Mouse (Mus musculus) kidney, postnatal 14 days (tissue): Measurements from ENCODE around the gene Dppa2.

ENCODE experiments used
- DNase-seq: peaks from one replicate; pipeline ENCODE4 v3.0.0; 2022; ENCODE audit warnings: mixed read lengths

Gene Dppa2

DNA sequence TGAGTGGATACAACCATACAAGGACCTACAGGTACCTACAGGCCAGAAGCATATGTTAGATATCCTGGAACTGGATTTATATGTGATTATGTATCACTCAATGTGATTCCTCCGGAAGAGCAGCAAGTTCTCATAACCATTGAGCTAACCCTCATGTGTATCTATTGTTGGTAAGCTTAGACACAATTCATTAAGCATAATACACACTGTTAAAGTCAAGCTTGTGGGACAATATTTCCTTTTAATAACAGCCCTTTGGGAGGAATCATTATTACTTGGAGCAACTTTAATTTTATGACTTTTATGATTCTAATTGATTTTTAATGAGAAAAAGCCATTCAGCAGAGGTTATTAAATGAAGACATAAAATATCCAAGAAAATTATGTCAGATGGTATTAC lies 43.5 kb downstream of the Dppa2 start:
- no peak for DNase-seq

DNA sequence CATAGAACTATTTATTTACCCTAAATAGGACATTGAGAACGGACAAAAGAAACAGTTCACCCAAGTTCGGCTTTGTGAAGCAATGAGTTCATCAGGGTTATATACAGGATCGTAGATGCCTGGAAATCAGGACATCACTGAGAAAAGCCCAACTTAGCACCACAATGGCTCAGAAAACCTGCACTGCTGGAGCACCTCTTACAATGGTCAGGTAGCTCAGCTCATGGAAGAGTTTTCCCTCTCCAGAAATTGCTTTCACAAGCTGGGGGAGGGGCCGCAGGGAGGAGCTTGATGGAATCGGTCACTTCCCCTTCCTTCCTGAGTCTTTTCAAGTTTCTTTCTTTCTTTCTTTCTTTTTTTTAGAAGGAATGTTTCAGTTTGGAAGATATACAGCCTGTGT lies 52.0 kb downstream of the Dppa2 start:
- no peak for DNase-seq

DNA sequence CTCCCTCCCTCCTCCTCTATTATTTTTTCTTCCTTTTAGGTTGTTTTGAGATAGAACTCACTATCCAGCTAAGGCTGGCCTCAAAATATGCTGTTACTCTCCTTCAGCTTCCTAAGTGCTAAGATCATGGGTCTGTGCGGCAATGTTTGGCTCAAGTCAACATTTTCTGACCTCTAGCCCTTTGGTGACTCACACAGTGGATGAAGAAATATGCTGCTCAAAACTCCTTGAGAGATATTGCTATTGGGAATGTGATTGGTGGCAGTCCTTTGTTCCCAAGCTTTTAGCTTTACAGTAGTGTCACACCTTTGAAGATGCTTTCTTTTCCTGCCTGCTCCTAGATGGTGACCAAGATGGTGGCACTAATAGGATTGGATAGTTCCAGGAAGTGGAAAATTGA lies 52.7 kb downstream of the Dppa2 start:
- no peak for DNase-seq

GRCm38 (mm10) chr16:48360887-48361286 lies 57.2 kb downstream of the Dppa2 start:
- no peak for DNase-seq

DNA sequence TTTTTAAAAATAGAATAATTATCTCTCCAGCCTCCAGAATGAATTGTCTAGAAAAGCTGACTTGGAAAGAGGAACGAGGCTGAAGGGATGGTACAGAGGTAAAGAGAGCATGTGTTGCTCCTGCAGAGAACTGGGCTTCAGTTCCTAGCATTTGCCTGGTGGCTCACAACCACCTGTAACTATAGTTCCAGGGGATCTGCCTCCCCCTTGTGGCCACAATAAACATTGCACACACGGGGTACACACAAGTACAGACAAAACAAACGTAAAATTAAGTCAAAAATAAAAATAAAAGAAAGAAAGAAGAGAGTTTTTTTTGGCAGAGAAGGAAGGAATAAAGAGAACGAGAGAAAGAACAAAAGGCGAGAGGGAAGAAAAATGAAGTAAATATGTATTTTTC lies 63.1 kb downstream of the Dppa2 start:
- no peak for DNase-seq

DNA sequence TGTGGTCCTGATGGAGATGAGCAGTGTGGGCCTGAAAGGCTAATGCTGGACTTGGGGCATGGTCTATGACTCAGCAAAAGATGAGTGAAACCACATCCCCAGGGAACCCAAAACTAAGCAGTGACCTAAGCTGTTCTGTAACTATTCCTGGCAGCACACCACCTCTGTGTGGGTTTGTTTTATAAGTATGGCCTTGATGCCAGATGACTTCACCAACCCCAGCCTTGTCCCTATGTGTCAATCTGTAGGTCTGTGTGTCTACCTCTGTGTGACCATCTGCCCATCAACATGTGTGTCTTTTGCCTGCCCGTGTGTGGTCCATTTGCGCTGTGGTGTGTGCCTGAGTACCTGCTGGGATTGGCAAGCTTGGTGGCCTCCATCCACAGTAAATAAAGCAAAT lies 64.4 kb downstream of the Dppa2 start:
- no peak for DNase-seq
